Mouse (Mus musculus): ENCODE measurements around the gene Slf1. TPM values are rescaled to one million over a fixed set of nuclear protein-coding genes. Genes with fewer than 3 reads are reported as not detected.
A peak's percentile ranks its signal among the peaks of the same experiment; 100 is the strongest.
"Not testable (repeated sequence)": the region's sequence is repeated elsewhere in the genome, so short reads cannot be mapped to it uniquely, and the experiment has no call there.

The Slf1 gene
- total RNA-seq, 1 experiment = 14.0 TPM

DNA sequence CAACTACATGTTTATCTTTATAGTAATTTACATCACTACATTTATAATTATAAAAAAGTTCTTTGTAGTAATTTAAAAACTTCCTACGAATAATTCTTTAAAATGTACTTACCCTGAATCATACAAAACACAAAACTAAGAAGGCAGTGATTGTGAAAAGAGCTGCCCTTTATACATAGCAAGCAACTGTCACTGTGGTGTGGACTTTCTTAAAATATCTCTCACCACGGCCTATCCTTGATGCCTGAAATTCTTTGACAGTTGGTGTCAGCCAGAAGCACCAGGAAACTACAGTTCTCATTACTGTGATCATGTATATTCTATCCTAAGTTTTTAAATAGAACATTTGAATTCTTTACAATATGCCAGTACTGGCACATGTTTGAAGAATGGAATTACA, 4.1 kb downstream of the Slf1 start:
- in situ Hi-C loops (cut with MboI; ENCODE audit: low sequenced_read_pairs in 2 of 2, unreplicated experiment in 2 of 2) = no loop called here
- TF ChIP-seq ZC3H11A (IDR thresholded peaks at IDR 0.05; ENCODE audit: borderline replicate concordance, low read depth, low read length) = no peak
- TF ChIP-seq CHD2 (IDR thresholded peaks at IDR 0.05; ENCODE audit: low read depth, low read length) = no peak
- TF ChIP-seq ZNF384 (IDR thresholded peaks at IDR 0.05; ENCODE audit: low read depth, low read length) = no peak
- no peak for TF ChIP-seq HCFC1 (IDR thresholded peaks at IDR 0.05; ENCODE audit: borderline replicate concordance, insufficient read depth, low read length)
- TF ChIP-seq MAFK (IDR thresholded peaks at IDR 0.05; ENCODE audit: insufficient read depth, low read depth, low read length) = no peak
- H3K4me1 ChIP-seq (ENCODE audit: control insufficient read depth in 2 of 2, insufficient read depth in 2 of 2, low read length in 2 of 2, poor library complexity in 1 of 2) = no peaks in the 10 kb centered on the region; a peak in 1 of 4 replicates

DNA sequence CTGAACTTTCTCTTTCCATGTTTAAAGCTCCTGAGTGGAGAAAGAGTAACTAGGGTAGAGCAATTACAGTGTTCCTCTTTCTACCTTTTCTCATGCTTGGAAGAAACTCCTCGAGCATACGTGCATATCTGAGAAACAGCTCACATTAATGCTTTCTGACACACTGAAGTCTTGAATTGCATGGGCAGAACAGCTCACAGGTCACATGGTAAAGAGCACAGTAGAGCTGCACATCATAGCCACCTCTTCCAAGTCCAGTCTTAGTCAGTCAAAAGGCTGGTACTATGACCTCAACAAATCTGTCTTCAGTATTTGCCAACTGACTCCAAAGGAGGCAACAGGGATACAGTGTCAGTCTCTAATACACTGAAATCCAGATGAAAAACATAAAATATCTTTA, 7.0 kb downstream of the Slf1 start:
- no peaks in the 10 kb centered on the region for H3K9me3 ChIP-seq (ENCODE audit: control insufficient read depth, insufficient read depth, low read depth, low read length)
- DNase-seq (ENCODE audit: low read depth, low spot score) = no peak
- H3K4me1 ChIP-seq (ENCODE audit: control insufficient read depth in 2 of 2, insufficient read depth in 2 of 2, low read length in 2 of 2, poor library complexity in 1 of 2) = no peaks in the 10 kb centered on the region
- no peak overlapping the region for H3K9ac ChIP-seq (ENCODE audit: insufficient read depth, low read depth, low read length, poor library complexity, severe bottlenecking)
- TF ChIP-seq MAFK (IDR thresholded peaks at IDR 0.05; ENCODE audit: insufficient read depth, low read depth, low read length) (no peak), ZNF384 (IDR thresholded peaks at IDR 0.05; ENCODE audit: low read depth, low read length) (no peak), CHD2 (IDR thresholded peaks at IDR 0.05; ENCODE audit: low read depth, low read length) (no peak), HCFC1 (IDR thresholded peaks at IDR 0.05; ENCODE audit: borderline replicate concordance, insufficient read depth, low read length) (no peak), ZC3H11A (IDR thresholded peaks at IDR 0.05; ENCODE audit: borderline replicate concordance, low read depth, low read length) (no peak)
- no peak overlapping the region for H3K27ac ChIP-seq (ENCODE audit: insufficient read depth, low read depth, low read length, poor library complexity, severe bottlenecking)
- no peak overlapping the region for H3K4me3 ChIP-seq (ENCODE audit: insufficient read depth in 1 of 2, low read depth in 1 of 2, low read length in 2 of 2, poor library complexity in 1 of 2, severe bottlenecking in 1 of 2)
- in situ Hi-C loops (cut with MboI; ENCODE audit: low sequenced_read_pairs in 2 of 2, unreplicated experiment in 2 of 2) = no loop called here
- no peaks in the 10 kb centered on the region for H3K36me3 ChIP-seq (ENCODE audit: control insufficient read depth, insufficient read depth, low read length, poor library complexity, severe bottlenecking)

More for the DNA sequence above, 4.1 kb downstream of the Slf1 start:
- DNase-seq (ENCODE audit: low read depth, low spot score) = no peak
- Histone ChIP-seq H3K27ac (ENCODE audit: insufficient read depth, low read depth, low read length, poor library complexity, severe bottlenecking) (no peak overlapping the region), H3K36me3 (ENCODE audit: control insufficient read depth, insufficient read depth, low read length, poor library complexity, severe bottlenecking) (no peaks in the 10 kb centered on the region), H3K9me3 (ENCODE audit: control insufficient read depth, insufficient read depth, low read depth, low read length) (no peaks in the 10 kb centered on the region), H3K4me3 (ENCODE audit: insufficient read depth in 1 of 2, low read depth in 1 of 2, low read length in 2 of 2, poor library complexity in 1 of 2, severe bottlenecking in 1 of 2) (no peak overlapping the region), H3K9ac (ENCODE audit: insufficient read depth, low read depth, low read length, poor library complexity, severe bottlenecking) (no peak overlapping the region)

DNA sequence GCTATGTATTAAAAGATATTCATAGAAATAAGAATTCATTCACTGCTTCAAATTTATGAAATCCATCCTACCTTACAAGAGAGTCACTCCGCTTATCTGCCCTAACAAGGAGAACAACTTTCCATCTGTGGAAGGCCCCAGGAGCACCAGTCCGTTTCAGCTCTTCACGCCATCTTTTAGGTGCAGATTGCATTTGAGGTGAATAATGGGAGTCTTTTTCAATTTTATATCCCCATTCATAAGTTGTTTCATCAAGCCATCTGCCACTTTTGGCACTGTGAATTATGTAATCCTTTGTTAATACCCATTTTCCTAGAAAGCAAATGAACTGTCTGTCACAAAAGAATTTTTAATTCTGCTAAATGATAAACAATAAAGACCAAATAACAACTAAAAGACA, 10.1 kb downstream of the Slf1 start:
- H3K27ac ChIP-seq (ENCODE audit: insufficient read depth, low read depth, low read length, poor library complexity, severe bottlenecking) = no peak overlapping the region
- no peak for DNase-seq (ENCODE audit: low read depth, low spot score)
- no peaks in the 10 kb centered on the region for H3K36me3 ChIP-seq (ENCODE audit: control insufficient read depth, insufficient read depth, low read length, poor library complexity, severe bottlenecking)
- H3K4me3 ChIP-seq (ENCODE audit: insufficient read depth in 1 of 2, low read depth in 1 of 2, low read length in 2 of 2, poor library complexity in 1 of 2, severe bottlenecking in 1 of 2) = no peak overlapping the region
- no peaks in the 10 kb centered on the region for H3K4me1 ChIP-seq (ENCODE audit: control insufficient read depth in 2 of 2, insufficient read depth in 2 of 2, low read length in 2 of 2, poor library complexity in 1 of 2)
- in situ Hi-C loops (cut with MboI; ENCODE audit: low sequenced_read_pairs in 2 of 2, unreplicated experiment in 2 of 2) = no loop called here
- no peaks in the 10 kb centered on the region for H3K9me3 ChIP-seq (ENCODE audit: control insufficient read depth, insufficient read depth, low read depth, low read length)
- H3K9ac ChIP-seq (ENCODE audit: insufficient read depth, low read depth, low read length, poor library complexity, severe bottlenecking) = no peak overlapping the region
- no peak for TF ChIP-seq ZC3H11A (IDR thresholded peaks at IDR 0.05; ENCODE audit: borderline replicate concordance, low read depth, low read length)
- no peak for TF ChIP-seq CHD2 (IDR thresholded peaks at IDR 0.05; ENCODE audit: low read depth, low read length)
- no peak for TF ChIP-seq HCFC1 (IDR thresholded peaks at IDR 0.05; ENCODE audit: borderline replicate concordance, insufficient read depth, low read length)
- TF ChIP-seq MAFK (IDR thresholded peaks at IDR 0.05; ENCODE audit: insufficient read depth, low read depth, low read length) = no peak
- no peak for TF ChIP-seq ZNF384 (IDR thresholded peaks at IDR 0.05; ENCODE audit: low read depth, low read length)

DNA sequence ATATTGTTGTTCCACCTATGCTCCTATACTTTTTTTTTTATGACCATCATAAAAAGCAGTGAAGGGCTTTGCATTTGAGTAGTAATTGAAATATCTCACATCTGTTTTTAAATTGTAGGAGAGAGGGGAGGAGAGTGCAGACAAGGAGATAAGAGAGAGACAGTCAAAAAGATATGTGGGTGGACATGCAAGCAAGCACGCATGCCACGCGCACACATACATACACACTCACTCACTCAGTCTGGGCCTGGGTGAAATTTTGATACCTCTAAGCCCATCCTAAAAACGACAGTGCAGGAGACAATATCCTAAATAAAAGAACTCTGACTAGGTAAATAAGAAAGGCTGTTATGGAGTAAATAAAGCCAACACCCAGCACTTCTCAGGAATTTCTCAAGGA, 16.6 kb downstream of the Slf1 start:
- Histone ChIP-seq H3K27ac (ENCODE audit: insufficient read depth, low read depth, low read length, poor library complexity, severe bottlenecking) (no peak overlapping the region), H3K9me3 (ENCODE audit: control insufficient read depth, insufficient read depth, low read depth, low read length) (no peaks in the 10 kb centered on the region), H3K9ac (ENCODE audit: insufficient read depth, low read depth, low read length, poor library complexity, severe bottlenecking) (no peak overlapping the region), H3K4me1 (ENCODE audit: control insufficient read depth in 2 of 2, insufficient read depth in 2 of 2, low read length in 2 of 2, poor library complexity in 1 of 2) (no peaks in the 10 kb centered on the region), H3K36me3 (ENCODE audit: control insufficient read depth, insufficient read depth, low read length, poor library complexity, severe bottlenecking) (no peaks in the 10 kb centered on the region), H3K4me3 (ENCODE audit: insufficient read depth in 1 of 2, low read depth in 1 of 2, low read length in 2 of 2, poor library complexity in 1 of 2, severe bottlenecking in 1 of 2) (no peak overlapping the region)
- TF ChIP-seq CHD2 (IDR thresholded peaks at IDR 0.05; ENCODE audit: low read depth, low read length) (no peak), MAFK (IDR thresholded peaks at IDR 0.05; ENCODE audit: insufficient read depth, low read depth, low read length) (no peak)
- in situ Hi-C loops (cut with MboI; ENCODE audit: low sequenced_read_pairs in 2 of 2, unreplicated experiment in 2 of 2) = no loop called here
- no peak for DNase-seq (ENCODE audit: low read depth, low spot score)

DNA sequence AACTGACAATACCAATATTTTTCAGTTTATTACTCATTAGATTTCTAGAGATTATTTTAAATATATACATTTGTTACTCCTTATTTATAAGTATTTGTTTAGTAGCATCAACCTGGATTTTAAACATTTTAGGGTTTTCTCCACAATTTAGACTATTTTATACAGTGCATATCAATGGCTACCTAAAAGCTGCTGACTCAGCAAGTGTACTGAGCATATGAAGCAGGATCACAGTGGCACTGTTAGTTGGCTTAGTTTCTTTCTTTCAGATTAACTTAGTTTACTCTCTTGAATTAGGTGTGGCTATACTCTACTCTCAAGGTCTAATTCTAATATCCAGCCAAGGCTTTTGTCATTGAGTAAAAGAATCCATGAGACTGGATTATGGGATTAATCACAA, 27.5 kb downstream of the Slf1 start:
- Histone ChIP-seq H3K9me3 (ENCODE audit: control insufficient read depth, insufficient read depth, low read depth, low read length) (no peaks in the 10 kb centered on the region), H3K27ac (ENCODE audit: insufficient read depth, low read depth, low read length, poor library complexity, severe bottlenecking) (no peak overlapping the region), H3K9ac (ENCODE audit: insufficient read depth, low read depth, low read length, poor library complexity, severe bottlenecking) (no peak overlapping the region), H3K4me3 (ENCODE audit: insufficient read depth in 1 of 2, low read depth in 1 of 2, low read length in 2 of 2, poor library complexity in 1 of 2, severe bottlenecking in 1 of 2) (no peak overlapping the region), H3K36me3 (ENCODE audit: control insufficient read depth, insufficient read depth, low read length, poor library complexity, severe bottlenecking) (peaks cover 2% of the 10 kb centered on the region; the same call in 1 of the 2 replicates), H3K4me1 (ENCODE audit: control insufficient read depth in 2 of 2, insufficient read depth in 2 of 2, low read length in 2 of 2, poor library complexity in 1 of 2) (no peaks in the 10 kb centered on the region)
- DNase-seq (ENCODE audit: low read depth, low spot score) = no peak
- TF ChIP-seq MAFK (IDR thresholded peaks at IDR 0.05; ENCODE audit: insufficient read depth, low read depth, low read length) (peak; percentile 95), ZC3H11A (IDR thresholded peaks at IDR 0.05; ENCODE audit: borderline replicate concordance, low read depth, low read length) (no peak)
- in situ Hi-C loops (cut with MboI; ENCODE audit: low sequenced_read_pairs in 2 of 2, unreplicated experiment in 2 of 2) = no loop called here

DNA sequence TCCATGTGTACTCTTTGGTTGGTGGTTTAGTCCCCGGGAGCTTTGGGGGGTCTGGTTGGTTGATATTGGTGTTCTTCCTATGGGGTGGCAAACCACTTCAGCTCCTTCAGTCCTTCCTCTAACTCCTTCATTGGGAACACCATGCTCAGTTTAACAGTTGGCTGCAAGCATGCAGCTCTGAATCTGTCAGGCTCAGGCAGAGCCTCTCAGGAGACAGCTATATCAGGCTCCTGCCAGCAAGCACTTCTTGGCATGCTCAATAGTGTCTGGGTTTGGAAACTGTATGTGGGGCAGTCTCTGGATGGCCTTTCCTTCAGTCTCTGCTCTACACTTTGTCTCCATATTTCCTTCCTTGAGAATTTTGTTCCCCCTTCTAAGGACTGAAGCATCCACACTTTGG, 42.4 kb downstream of the Slf1 start:
- DNase-seq (ENCODE audit: low read depth, low spot score); in situ Hi-C loops (cut with MboI; ENCODE audit: low sequenced_read_pairs in 2 of 2, unreplicated experiment in 2 of 2); H3K27ac ChIP-seq (ENCODE audit: insufficient read depth, low read depth, low read length, poor library complexity, severe bottlenecking); H3K9ac ChIP-seq (ENCODE audit: insufficient read depth, low read depth, low read length, poor library complexity, severe bottlenecking); H3K36me3 ChIP-seq (ENCODE audit: control insufficient read depth, insufficient read depth, low read length, poor library complexity, severe bottlenecking); H3K4me3 ChIP-seq (ENCODE audit: insufficient read depth in 1 of 2, low read depth in 1 of 2, low read length in 2 of 2, poor library complexity in 1 of 2, severe bottlenecking in 1 of 2); H3K4me1 ChIP-seq (ENCODE audit: control insufficient read depth in 2 of 2, insufficient read depth in 2 of 2, low read length in 2 of 2, poor library complexity in 1 of 2); H3K9me3 ChIP-seq (ENCODE audit: control insufficient read depth, insufficient read depth, low read depth, low read length): not testable (repeated sequence)
